Mouse (Mus musculus): ENCODE data around the gene Mycbp2.

GRCm38 (mm10) chr14:103256866-103257265 is 89.7 kb downstream of the Mycbp2 start:
- TF ChIP-seq CTCF (IDR thresholded peaks at IDR 0.05) (no peak), EP300 (IDR thresholded peaks at IDR 0.05) (no peak)

Measured in lung, postnatal 0 days (tissue).